ENCODE assay signal across 29 mouse cellular contexts in the genomic region with DNA sequence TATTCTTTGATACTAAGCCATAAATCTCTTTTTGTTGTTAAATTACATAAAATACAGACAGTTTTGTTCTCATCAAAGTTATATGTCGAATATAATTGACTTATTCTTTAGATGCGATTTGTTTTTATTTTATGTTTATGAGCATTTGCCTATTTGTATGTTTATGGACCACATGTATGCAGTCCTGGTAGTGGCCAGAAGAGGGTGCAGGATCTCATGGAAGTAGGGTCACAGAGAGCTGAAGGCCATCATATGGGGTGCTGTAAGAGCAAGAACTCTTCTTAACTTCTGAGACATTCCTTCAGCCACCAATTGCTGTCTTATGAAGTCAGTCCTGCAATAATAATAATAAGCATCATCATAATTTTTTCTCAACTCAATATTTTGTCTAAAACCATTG.
DNase-seq lines count a peak whose midpoint lies in the region; ATAC-seq and TF ChIP-seq lines count a peak whose summit lies in the region.
"Had no signal": no experiment of that assay in that cellular context is flagged by ENCODE, and none has a peak within 500 bp of the region (broad histone marks: within the 10 kb centered on the region; RNA-seq: fewer than 3 reads in every experiment).

No protein-coding gene starts in this region.

- no peak overlapping the region for H3K9ac ChIP-seq in intestine, postnatal 0 days (ENCODE audit: low read depth, low read length)
- H3K9ac ChIP-seq in intestine, embryonic 16.5 days (ENCODE audit: low read depth, low read length), result no peak overlapping the region
- H3K9ac ChIP-seq in MEL (ENCODE audit: control insufficient read depth, low read depth, low read length, poor library complexity, severe bottlenecking), result no peak overlapping the region
- H3K9ac ChIP-seq in kidney, embryonic 16.5 days (replicated peaks; ENCODE audit: low read length), result no peak overlapping the region
- H3K9ac ChIP-seq: forebrain, embryonic 12.5 days; heart, embryonic 15.5 days; hindbrain, embryonic 15.5 days; lung, embryonic 15.5 days; midbrain, embryonic 12.5 days; neural tube, embryonic 13.5 days had no signal

- ATAC-seq in intestine, postnatal 0 days, result no peak
- ATAC-seq in intestine, embryonic 16.5 days, result no peak
- ATAC-seq in common myeloid progenitor, adult 5-6 weeks (replicated peaks; ENCODE audit: low read depth, poor library complexity, severe bottlenecking), result 0 out of 2 replicates have a peak, but pooled peaks have one; percentile 50
- ATAC-seq in kidney, embryonic 16.5 days (ENCODE audit: low FRiP score, low TSS enrichment), result no peak

- no peaks in the 10 kb centered on the region for H3K36me3 ChIP-seq in intestine, postnatal 0 days (ENCODE audit: control insufficient read depth, insufficient read depth)
- H3K36me3 ChIP-seq in intestine, embryonic 16.5 days (ENCODE audit: control insufficient read depth, insufficient read depth, low read length), result no peaks in the 10 kb centered on the region
- no peaks in the 10 kb centered on the region for H3K36me3 ChIP-seq in MEL (ENCODE audit: control insufficient read depth in 1 of 2, insufficient read depth in 2 of 2, low read length in 2 of 2)
- no peaks in the 10 kb centered on the region for H3K36me3 ChIP-seq in kidney, embryonic 16.5 days (ENCODE audit: insufficient read depth, low read length)
- H3K36me3 ChIP-seq: forebrain, embryonic 12.5 days; G1E; heart, embryonic 15.5 days; hindbrain, embryonic 15.5 days; limb, embryonic 10.5 days; lung, embryonic 15.5 days; midbrain, embryonic 12.5 days; neural tube, embryonic 13.5 days had no signal

- intact Hi-C loops in left cerebral cortex, postnatal 10 days (cut with DNase I), result no loop called here

- H3K9me3 ChIP-seq in intestine, postnatal 0 days (ENCODE audit: control insufficient read depth), result no peaks in the 10 kb centered on the region
- no peaks in the 10 kb centered on the region for H3K9me3 ChIP-seq in intestine, embryonic 16.5 days (ENCODE audit: control insufficient read depth, low read length)
- H3K9me3 ChIP-seq in MEL (replicated peaks; ENCODE audit: insufficient read depth, low read length), result no peaks in the 10 kb centered on the region
- no peaks in the 10 kb centered on the region for H3K9me3 ChIP-seq in kidney, embryonic 16.5 days (ENCODE audit: low read length)
- H3K9me3 ChIP-seq: forebrain, embryonic 12.5 days; G1E; heart, embryonic 15.5 days; hindbrain, embryonic 15.5 days; limb, embryonic 10.5 days; lung, embryonic 15.5 days; midbrain, embryonic 12.5 days; neural tube, embryonic 13.5 days had no signal

- TF ChIP-seq CTCF in intestine, postnatal 0 days (IDR thresholded peaks at IDR 0.05; ENCODE audit: low read depth), result 0 out of 2 replicates have a peak, but pooled peaks have one; percentile 21
- peak; percentile 19 to 52 (median 36); a peak in 5 of 6 replicates for TF ChIP-seq CTCF in MEL (IDR thresholded peaks at IDR 0.05 in 2 of 3, conservative IDR thresholded peaks at IDR 0.05 in 1 of 3; ENCODE audit: control insufficient read depth in 1 of 3, insufficient read depth in 1 of 3, low read depth in 2 of 3, low read length in 3 of 3, poor library complexity in 1 of 3, severe bottlenecking in 1 of 3)

- no peak for TF ChIP-seq POLR2A in MEL (IDR thresholded peaks at IDR 0.05; ENCODE audit: control insufficient read depth in 1 of 2, insufficient read depth in 1 of 2, low read depth in 1 of 2, low read length in 2 of 2, poor library complexity in 1 of 2)

- H3K4me3 ChIP-seq in intestine, postnatal 0 days (ENCODE audit: low read depth, low read length), result no peak overlapping the region
- no peak overlapping the region for H3K4me3 ChIP-seq in intestine, embryonic 16.5 days (ENCODE audit: low read length)
- no peak overlapping the region for H3K4me3 ChIP-seq in MEL (ENCODE audit: control insufficient read depth in 1 of 2, insufficient read depth in 1 of 2, low read depth in 2 of 2, low read length in 2 of 2)
- no peak overlapping the region for H3K4me3 ChIP-seq in kidney, embryonic 16.5 days (ENCODE audit: low read length)
- H3K4me3 ChIP-seq: forebrain, embryonic 12.5 days; heart, adult 2 months; heart, embryonic 15.5 days; hindbrain, embryonic 15.5 days; left cerebral cortex, adult 2 months; limb, embryonic 10.5 days; lung, embryonic 15.5 days; midbrain, embryonic 12.5 days; neural tube, embryonic 13.5 days had no signal

- H3K79me2 ChIP-seq in MEL (ENCODE audit: control insufficient read depth, insufficient read depth, low read length, poor library complexity), result no peaks in the 10 kb centered on the region

- H3K4me1 ChIP-seq in intestine, postnatal 0 days (replicated peaks; ENCODE audit: control insufficient read depth, insufficient read depth, low read length), result no peaks in the 10 kb centered on the region
- no peaks in the 10 kb centered on the region for H3K4me1 ChIP-seq in intestine, embryonic 16.5 days (ENCODE audit: control insufficient read depth, insufficient read depth, low read length)
- no peaks in the 10 kb centered on the region for H3K4me1 ChIP-seq in MEL (ENCODE audit: control insufficient read depth in 1 of 2, insufficient read depth in 2 of 2, low read length in 2 of 2)
- H3K4me1 ChIP-seq in kidney, embryonic 16.5 days (ENCODE audit: insufficient read depth, low read length), result no peaks in the 10 kb centered on the region
- H3K4me1 ChIP-seq: forebrain, embryonic 12.5 days; heart, embryonic 15.5 days; hindbrain, embryonic 15.5 days; limb, embryonic 10.5 days; lung, embryonic 15.5 days; midbrain, embryonic 12.5 days; neural tube, embryonic 13.5 days had no signal

- WGBS in intestine, postnatal 0 days, result 77% methylated on average over 2 of the region's 2 CpGs
- WGBS in intestine, embryonic 16.5 days, result 76% methylated on average over 2 of the region's 2 CpGs
- 85% methylated on average over 2 of the region's 2 CpGs for WGBS in kidney, embryonic 16.5 days

- H3K27me3 ChIP-seq in intestine, postnatal 0 days (replicated peaks; ENCODE audit: control insufficient read depth, insufficient read depth, low read length), result no peaks in the 10 kb centered on the region
- no peaks in the 10 kb centered on the region for H3K27me3 ChIP-seq in intestine, embryonic 16.5 days (replicated peaks; ENCODE audit: control insufficient read depth, insufficient read depth, low read length)
- no peaks in the 10 kb centered on the region for H3K27me3 ChIP-seq in MEL (ENCODE audit: control insufficient read depth in 1 of 2, insufficient read depth in 2 of 2, low read length in 2 of 2)
- no peaks in the 10 kb centered on the region for H3K27me3 ChIP-seq in kidney, embryonic 16.5 days (ENCODE audit: insufficient read depth, low read length)
- H3K27me3 ChIP-seq: forebrain, embryonic 12.5 days; heart, embryonic 15.5 days; hindbrain, embryonic 15.5 days; lung, embryonic 15.5 days; midbrain, embryonic 12.5 days; neural tube, embryonic 13.5 days had no signal

- no peak overlapping the region for H3K27ac ChIP-seq in intestine, postnatal 0 days (ENCODE audit: low read depth, low read length)
- no peak overlapping the region for H3K27ac ChIP-seq in intestine, embryonic 16.5 days (ENCODE audit: low read length)
- no peak overlapping the region for H3K27ac ChIP-seq in MEL (ENCODE audit: control insufficient read depth, low read depth, low read length)
- H3K27ac ChIP-seq in kidney, embryonic 16.5 days (ENCODE audit: low read length), result no peak overlapping the region
- H3K27ac ChIP-seq: forebrain, embryonic 12.5 days; heart, adult 2 months; heart, embryonic 15.5 days; hindbrain, embryonic 15.5 days; left cerebral cortex, adult 2 months; limb, embryonic 10.5 days; lung, embryonic 15.5 days; macrophage; midbrain, embryonic 12.5 days; neural tube, embryonic 13.5 days had no signal

- DNase-seq in 3T3-L1 (ENCODE audit: low read depth, low spot score) (peak; percentile 25), MEL (ENCODE audit: low read depth, low spot score) (peak; percentile 50)
- no peak for DNase-seq in left cerebral cortex, postnatal 10 days (ENCODE audit: extremely low spot score in 1 of 2, low spot score in 2 of 2)
- DNase-seq in ovary, adult 18-20 months (ENCODE audit: low spot score), result no peak
- DNase-seq: adrenal gland, postnatal 25 days; cerebellum, adult 11-12 months; cerebellum, postnatal 25 days; heart, adult 2 months; heart, postnatal 4 days; kidney, adult 18-20 months; kidney, postnatal 25 days; layer of hippocampus, adult 9-11 months; thymus, adult 18-20 months; thymus, postnatal 4 days had no signal

- H3K4me2 ChIP-seq in intestine, postnatal 0 days (replicated peaks; ENCODE audit: low read depth), result no peak overlapping the region
- H3K4me2 ChIP-seq in intestine, embryonic 16.5 days (ENCODE audit: low read depth, low read length), result no peak overlapping the region
- no peak overlapping the region for H3K4me2 ChIP-seq in kidney, embryonic 16.5 days (replicated peaks; ENCODE audit: low read depth, low read length)
- H3K4me2 ChIP-seq: forebrain, embryonic 12.5 days; heart, embryonic 15.5 days; hindbrain, embryonic 15.5 days; liver, embryonic 11.5 days; lung, embryonic 15.5 days; midbrain, embryonic 12.5 days; neural tube, embryonic 13.5 days had no signal

- TF ChIP-seq EP300 in MEL (IDR thresholded peaks at IDR 0.05; ENCODE audit: low read depth in 1 of 2, low read length in 2 of 2), result no peak

- peak; percentile 58 for TF ChIP-seq RAD21 in MEL (IDR thresholded peaks at IDR 0.05; ENCODE audit: low read depth, low read length)

TF ChIP-seq in MEL, 35 proteins besides CTCF, POLR2A, EP300 and RAD21:
- TF ChIP-seq ZNF384 (IDR thresholded peaks at IDR 0.05; ENCODE audit: low read depth, low read length) (no peak), POLR2AphosphoS5 (IDR thresholded peaks at IDR 0.05; ENCODE audit: borderline replicate concordance, low read depth, low read length) (no peak), ZKSCAN1 (IDR thresholded peaks at IDR 0.05; ENCODE audit: low read depth, low read length) (no peak), ZC3H11A (IDR thresholded peaks at IDR 0.05; ENCODE audit: low read depth, low read length) (0 out of 2 replicates have a peak, but pooled peaks have one; percentile 9), SIN3A (IDR thresholded peaks at IDR 0.05; ENCODE audit: low read length) (no peak), MAX (IDR thresholded peaks at IDR 0.05; ENCODE audit: low read length) (no peak), SMC3 (IDR thresholded peaks at IDR 0.05; ENCODE audit: low read depth, low read length) (peak; percentile 58), CHD1 (IDR thresholded peaks at IDR 0.05; ENCODE audit: low read depth, low read length) (no peak), NELFE (IDR thresholded peaks at IDR 0.05; ENCODE audit: low read depth, low read length) (no peak)

Comparison
In these comparisons a context has a peak if more than half of its experiments do, and no peak if none do; other contexts are left out.
1. DNase-seq: peak in 3T3-L1 (single experiment) and MEL (single experiment); none in left cerebral cortex, postnatal 10 days (0 of 2) and ovary, adult 18-20 months (single experiment).